Mouse (Mus musculus) hindbrain, embryonic 13.5 days (tissue): ENCODE data around the gene Rgl1. TPM values are rescaled to one million over a fixed set of nuclear protein-coding genes. Genes with fewer than 3 reads are reported as not detected.

Experiments
- ATAC-seq: fragments of 200-750 bp; cut with Nextera tagmentation; 2 replicates; pipeline ENCODE4 v1.8.0; 2017; ENCODE audit warnings: moderate TSS enrichment; ENCODE audit not compliant: low FRiP score
- H3K27ac ChIP-seq: fragments of 300-500 bp; sonication (generic); 2 replicates; pipeline ENCODE4 v1.5.1; 2015; ENCODE audit warnings: inconsistent platforms, mild to moderate bottlenecking, moderate library complexity
- H3K27me3 ChIP-seq: fragments of 300-500 bp; sonication (generic); 2 replicates; pipeline ENCODE4 v1.6.1; 2015; ENCODE audit warnings: mild to moderate bottlenecking, inconsistent platforms
- H3K36me3 ChIP-seq: fragments of 300-500 bp; sonication (generic); 2 replicates; pipeline ENCODE4 v1.6.1; 2015; ENCODE audit warnings: mild to moderate bottlenecking, inconsistent platforms
- H3K4me1 ChIP-seq: fragments of 300-500 bp; sonication (generic); replicated peaks from 2 replicates; pipeline ENCODE4 v1.6.1; 2015; ENCODE audit warnings: inconsistent platforms
- H3K4me2 ChIP-seq: fragments of 300-500 bp; sonication (generic); 2 replicates; pipeline ENCODE4 v1.6.1; 2015; ENCODE audit warnings: inconsistent platforms, mild to moderate bottlenecking, moderate library complexity
- H3K4me3 ChIP-seq: fragments of 300-500 bp; sonication (generic); 2 replicates; pipeline ENCODE4 v1.5.1; 2015; ENCODE audit warnings: mild to moderate bottlenecking, inconsistent platforms
- H3K9ac ChIP-seq: fragments of 300-500 bp; sonication (generic); 2 replicates; pipeline ENCODE4 v1.6.1; 2015; ENCODE audit warnings: mild to moderate bottlenecking, inconsistent platforms
- H3K9me3 ChIP-seq: fragments of 300-500 bp; sonication (generic); 2 replicates; pipeline ENCODE4 v1.6.1; 2016; ENCODE audit warnings: inconsistent platforms
- WGBS: fragments of 180-500 bp; shearing (Covaris S2); methylation state at CpG from one replicate; pipeline ENCODE4 v1.1.7; 2015; 5-methylcytosine and 5-hydroxymethylcytosine counted together
- polyA plus RNA-seq: library from polyadenylated mRNA; unstranded; fragments of >200 nt; fragmentation: Nextera tagmentation; extraction: Ambion mirVana; gene quantifications from 2 replicates; pipeline ENCODE4 v1.2.1, GENCODE M21; 2015

Gene Rgl1
- polyA plus RNA-seq, 1 experiment from 2014 or later = 19.8 TPM

GRCm38 (mm10) chr1:152536416-152537018 lies 229.6 kb downstream of the Rgl1 start:
- 50% methylated on average over 16 of the region's 16 CpGs for WGBS
- H3K27ac ChIP-seq = peak overlapping the region; percentile 48; the same call in 1 of the 2 replicates
- no peak for ATAC-seq

GRCm38 (mm10) chr1:152534531-152534930 lies 231.6 kb downstream of the Rgl1 start:
- Histone ChIP-seq H3K27ac (no peak overlapping the region), H3K9me3 (no peaks in the 10 kb centered on the region), H3K36me3 (peaks cover 21% of the 10 kb centered on the region), H3K4me3 (no peak overlapping the region), H3K4me1 (peaks cover 4% of the 10 kb centered on the region; the same call in 1 of the 2 replicates), H3K9ac (no peak overlapping the region), H3K4me2 (no peak overlapping the region), H3K27me3 (no peaks in the 10 kb centered on the region)
- WGBS = 93% methylated on average over 7 of the region's 7 CpGs
- no peak for ATAC-seq

More at GRCm38 (mm10) chr1:152536416-152537018, 229.6 kb downstream of the Rgl1 start:
- Histone ChIP-seq H3K36me3 (peaks cover 14% of the 10 kb centered on the region), H3K4me3 (no peak overlapping the region), H3K27me3 (no peaks in the 10 kb centered on the region), H3K9ac (no peak overlapping the region), H3K4me2 (no peak overlapping the region), H3K4me1 (peaks cover 4% of the 10 kb centered on the region; the same call in 1 of the 2 replicates), H3K9me3 (no peaks in the 10 kb centered on the region)

- Histone ChIP-seq H3K4me2 (no peak overlapping the region), H3K9ac (no peak overlapping the region)
- 75% methylated on average over 15 of the region's 15 CpGs for WGBS
Observed at GRCm38 (mm10) chr1:152531498-152531897, 234.7 kb downstream of the Rgl1 start.

DNA sequence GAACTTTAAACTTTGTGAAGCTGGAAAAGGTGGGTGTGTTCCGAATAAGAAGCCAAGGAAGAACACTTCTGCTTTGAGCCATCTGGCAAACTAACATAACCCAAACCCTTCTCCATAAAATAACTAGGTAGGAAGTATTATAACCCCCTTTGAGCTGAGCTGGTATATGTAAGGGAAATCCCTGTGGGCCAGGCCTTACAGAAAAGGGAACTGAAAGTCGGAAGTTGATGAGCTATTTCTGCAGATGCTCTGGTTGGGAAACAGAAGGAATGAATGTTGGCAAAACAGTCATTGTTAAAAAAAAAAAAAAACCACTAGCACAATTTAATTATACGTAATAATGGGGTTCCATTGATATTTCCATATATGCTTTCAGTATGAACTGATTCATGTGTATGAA lies 237.4 kb downstream of the Rgl1 start:
- no peaks in the 10 kb centered on the region for H3K27me3 ChIP-seq
- H3K9ac ChIP-seq = no peak overlapping the region
- peaks cover 12% of the 10 kb centered on the region for H3K36me3 ChIP-seq
- H3K4me3 ChIP-seq = no peak overlapping the region
- peaks cover 11% of the 10 kb centered on the region for H3K4me1 ChIP-seq
- no peaks in the 10 kb centered on the region for H3K9me3 ChIP-seq
- H3K4me2 ChIP-seq = no peak overlapping the region
- no peak for ATAC-seq
- H3K27ac ChIP-seq = no peak overlapping the region
- WGBS = 91% methylated on average over 3 of the region's 3 CpGs

More at GRCm38 (mm10) chr1:152531498-152531897, 234.7 kb downstream of the Rgl1 start:
- Histone ChIP-seq H3K4me3 (no peak overlapping the region), H3K4me1 (no peaks in the 10 kb centered on the region; the same call in 1 of the 2 replicates), H3K27me3 (no peaks in the 10 kb centered on the region), H3K36me3 (peaks cover 12% of the 10 kb centered on the region), H3K27ac (no peak overlapping the region), H3K9me3 (no peaks in the 10 kb centered on the region)
- ATAC-seq = no peak

DNA sequence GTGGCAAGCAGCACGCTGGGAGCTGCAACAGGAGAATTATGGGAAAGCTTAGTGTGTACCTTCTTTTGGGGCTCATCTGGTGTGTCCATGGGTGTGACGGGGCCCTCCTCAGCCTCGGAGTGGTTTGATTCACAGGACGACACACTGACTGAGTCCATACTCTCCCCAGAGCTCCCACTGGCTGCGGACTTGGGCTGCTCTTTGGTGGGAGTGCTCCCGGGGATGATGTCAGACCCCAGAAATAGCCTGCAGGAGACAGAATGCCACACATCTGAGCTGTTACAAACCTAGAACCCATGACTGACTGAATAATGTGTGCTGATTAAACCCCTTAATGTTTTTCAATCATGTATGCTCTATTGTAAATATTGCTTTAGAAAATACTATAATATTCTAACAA lies 237.9 kb downstream of the Rgl1 start:
- H3K9me3 ChIP-seq = no peaks in the 10 kb centered on the region
- peaks cover 10% of the 10 kb centered on the region; the same call in 1 of the 2 replicates for H3K36me3 ChIP-seq
- WGBS = 83% methylated on average over 6 of the region's 6 CpGs
- no peak overlapping the region for H3K27ac ChIP-seq
- ATAC-seq = no peak
- H3K9ac ChIP-seq = no peak overlapping the region
- no peaks in the 10 kb centered on the region for H3K27me3 ChIP-seq
- H3K4me3 ChIP-seq = no peak overlapping the region
- peaks cover 11% of the 10 kb centered on the region for H3K4me1 ChIP-seq
- no peak overlapping the region for H3K4me2 ChIP-seq

DNA sequence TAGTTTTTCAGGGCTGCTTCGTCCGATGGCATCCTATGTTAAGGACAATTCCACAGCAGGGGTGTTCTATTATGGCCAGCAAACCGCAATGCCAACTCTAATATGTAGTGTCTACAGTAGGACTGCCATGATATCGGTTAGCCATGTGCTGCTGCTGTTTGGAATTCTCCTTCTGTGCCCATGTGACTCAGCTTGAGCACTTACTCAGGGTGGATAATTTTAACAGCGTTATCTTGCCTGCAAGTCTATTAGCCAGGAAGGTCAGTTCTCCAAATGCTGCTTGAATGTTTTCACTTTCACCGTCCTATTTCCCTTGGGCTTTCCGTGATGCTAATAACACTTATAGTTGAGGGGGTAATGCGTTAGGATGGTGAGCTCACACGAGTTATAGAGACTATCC lies 240.0 kb downstream of the Rgl1 start:
- Histone ChIP-seq H3K9ac (no peak overlapping the region), H3K36me3 (peaks cover 8% of the 10 kb centered on the region), H3K27me3 (no peaks in the 10 kb centered on the region), H3K4me1 (peaks cover 11% of the 10 kb centered on the region), H3K4me2 (no peak overlapping the region), H3K4me3 (no peak overlapping the region), H3K9me3 (no peaks in the 10 kb centered on the region), H3K27ac (no peak overlapping the region)
- ATAC-seq = no peak
- WGBS = 59% methylated on average over 9 of the region's 9 CpGs

DNA sequence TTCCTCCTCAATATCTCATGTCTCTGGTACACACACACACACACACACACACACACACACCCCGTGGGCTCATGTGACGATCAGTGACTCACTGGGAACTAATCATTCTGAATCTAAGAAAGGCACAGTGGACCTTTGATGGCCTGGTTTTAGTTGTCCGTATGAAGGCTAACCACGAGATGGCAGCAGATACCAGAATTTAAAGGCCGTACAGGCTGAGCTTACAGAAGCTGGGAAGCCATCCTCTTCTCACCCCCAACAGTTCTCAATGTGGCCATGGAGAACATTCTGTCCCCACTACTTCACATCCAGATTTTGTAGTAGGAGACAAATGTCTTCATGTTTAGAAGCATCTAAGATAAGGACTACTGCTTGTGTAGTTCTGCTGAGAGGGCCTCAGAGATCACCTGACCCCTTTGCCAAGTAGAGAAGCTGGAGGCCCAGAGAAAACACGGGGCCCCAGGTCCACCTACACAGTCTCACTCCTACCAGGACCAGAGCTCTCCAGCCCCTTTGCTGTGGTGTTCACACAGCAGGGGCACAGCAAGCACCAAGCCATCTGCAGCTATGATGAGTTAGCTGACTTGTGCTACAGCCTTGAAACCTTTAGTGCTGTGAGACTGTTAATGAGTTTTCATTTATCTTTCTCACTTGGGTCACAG lies 241.0 kb downstream of the Rgl1 start:
- Histone ChIP-seq H3K4me1 (peaks cover 11% of the 10 kb centered on the region), H3K27ac (peak overlapping the region; percentile 58; the same call in 1 of the 2 replicates), H3K4me3 (no peak overlapping the region), H3K27me3 (no peaks in the 10 kb centered on the region), H3K9ac (peak overlapping the region; percentile 51), H3K4me2 (no peak overlapping the region), H3K36me3 (peaks cover 5% of the 10 kb centered on the region), H3K9me3 (no peaks in the 10 kb centered on the region)
- peak; percentile 84 for ATAC-seq
- WGBS = 20% methylated on average over 6 of the region's 6 CpGs

- Histone ChIP-seq H3K4me3 (no peak overlapping the region), H3K9me3 (no peaks in the 10 kb centered on the region), H3K27ac (no peak overlapping the region), H3K4me1 (peaks cover 11% of the 10 kb centered on the region), H3K27me3 (no peaks in the 10 kb centered on the region), H3K4me2 (no peak overlapping the region), H3K9ac (no peak overlapping the region), H3K36me3 (peaks cover 8% of the 10 kb centered on the region)
- no peak for ATAC-seq
- 88% methylated on average over 22 of the region's 22 CpGs for WGBS
Observed at GRCm38 (mm10) chr1:152524098-152524892, 241.9 kb downstream of the Rgl1 start.

GRCm38 (mm10) chr1:152523292-152523691 lies 242.9 kb downstream of the Rgl1 start:
- H3K4me1 ChIP-seq = peaks cover 11% of the 10 kb centered on the region
- WGBS = 84% methylated on average over 11 of the region's 11 CpGs
- H3K9me3 ChIP-seq = no peaks in the 10 kb centered on the region
- H3K27ac ChIP-seq = no peak overlapping the region
- H3K4me3 ChIP-seq = no peak overlapping the region
- no peak for ATAC-seq
- H3K27me3 ChIP-seq = no peaks in the 10 kb centered on the region
- no peak overlapping the region for H3K4me2 ChIP-seq
- no peak overlapping the region for H3K9ac ChIP-seq
- H3K36me3 ChIP-seq = peaks cover 13% of the 10 kb centered on the region

GRCm38 (mm10) chr1:152522226-152522625 lies 243.9 kb downstream of the Rgl1 start:
- no peak for ATAC-seq
- H3K36me3 ChIP-seq = peaks cover 18% of the 10 kb centered on the region
- 85% methylated on average over 3 of the region's 3 CpGs for WGBS

DNA sequence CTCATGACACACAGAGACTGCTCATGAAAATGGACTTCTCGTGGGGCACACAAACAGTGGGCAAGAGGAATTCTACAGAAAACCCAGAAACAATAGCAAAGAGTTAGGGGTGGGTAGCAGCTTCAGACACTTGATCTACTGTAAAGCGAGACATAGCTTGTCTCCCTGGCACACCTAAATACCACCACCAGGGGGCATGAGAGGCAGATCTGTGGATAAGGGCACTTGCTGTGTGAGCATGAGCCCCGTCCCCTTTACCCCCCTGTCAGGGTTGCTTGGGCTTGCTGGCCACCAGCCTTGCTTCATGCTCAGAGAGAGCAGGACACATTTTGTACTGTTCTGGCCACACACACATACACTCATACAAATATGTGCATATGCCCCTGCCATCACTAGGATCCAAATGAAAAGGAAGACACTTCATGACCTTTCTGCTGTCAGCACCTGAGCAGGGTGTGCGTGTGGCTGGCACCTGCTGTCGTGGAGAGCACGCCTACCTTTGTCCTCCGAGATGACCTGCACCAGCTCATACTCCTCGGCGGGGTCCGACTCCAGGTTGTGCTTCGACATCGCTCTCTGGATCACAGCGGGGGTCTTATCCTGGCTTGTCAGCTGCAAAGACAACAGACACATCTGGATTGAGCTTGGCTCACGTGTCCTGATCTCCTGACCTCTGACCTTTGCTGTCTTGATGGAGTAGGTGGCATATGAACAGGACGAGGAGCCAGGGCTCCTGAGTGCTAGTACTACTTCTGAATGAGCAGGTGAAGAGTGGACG lies 245.2 kb downstream of the Rgl1 start:
- H3K36me3 ChIP-seq = peaks cover 18% of the 10 kb centered on the region
- H3K4me1 ChIP-seq = peaks cover 7% of the 10 kb centered on the region
- no peak overlapping the region for H3K9ac ChIP-seq
- no peak overlapping the region for H3K27ac ChIP-seq
- 76% methylated on average over 16 of the region's 16 CpGs for WGBS
- H3K4me2 ChIP-seq = no peak overlapping the region
- no peak overlapping the region for H3K4me3 ChIP-seq
- H3K9me3 ChIP-seq = no peaks in the 10 kb centered on the region
- no peaks in the 10 kb centered on the region for H3K27me3 ChIP-seq
- ATAC-seq = 0 out of 2 replicates have a peak, but pooled peaks have one; percentile 6

More at GRCm38 (mm10) chr1:152522226-152522625, 243.9 kb downstream of the Rgl1 start:
- no peak overlapping the region for H3K27ac ChIP-seq
- H3K4me1 ChIP-seq = peaks cover 11% of the 10 kb centered on the region
- H3K9me3 ChIP-seq = no peaks in the 10 kb centered on the region
- H3K4me3 ChIP-seq = no peak overlapping the region
- no peak overlapping the region for H3K9ac ChIP-seq
- no peak overlapping the region for H3K4me2 ChIP-seq
- H3K27me3 ChIP-seq = no peaks in the 10 kb centered on the region
